Mouse (Mus musculus) liver, adult 2 months (tissue): ENCODE measurements around the gene Xylt2. TPM values are rescaled to one million over a fixed set of nuclear protein-coding genes. Genes with fewer than 3 reads are reported as not detected.

ENCODE experiments used
- DNase-seq: peaks from one replicate; pipeline ENCODE4 v3.0.0-alpha.2; 2011; ENCODE audit warnings: low read depth, low spot score; ENCODE audit errors: extremely low read depth
- H3K27ac ChIP-seq: fragments of 200-500 bp; replicated peaks from 2 replicates; pipeline ENCODE4 v1.5.1; 2012; ENCODE audit warnings: low read depth, mild to moderate bottlenecking, control low read depth, inconsistent platforms, low read length; ENCODE audit not compliant: insufficient read depth
- H3K27me3 ChIP-seq: fragments of 200-500 bp; 2 replicates; pipeline ENCODE4 v1.6.1; 2012; ENCODE audit warnings: mild to moderate bottlenecking, moderate library complexity, low read length, inconsistent platforms; ENCODE audit not compliant: control insufficient read depth, insufficient read depth
- H3K36me3 ChIP-seq: fragments of 200-500 bp; 2 replicates; pipeline ENCODE4 v1.6.1; 2012; ENCODE audit warnings: low read length, inconsistent platforms; ENCODE audit not compliant: control insufficient read depth, insufficient read depth
- H3K4me1 ChIP-seq: fragments of 200-500 bp; 2 replicates; pipeline ENCODE4 v1.6.1; 2011; ENCODE audit warnings: low read length; ENCODE audit not compliant: control insufficient read depth, insufficient read depth
- H3K4me3 ChIP-seq: fragments of 200-500 bp; 2 replicates; pipeline ENCODE4 v1.5.1; 2011; ENCODE audit warnings: low read depth, mild to moderate bottlenecking, control low read depth, low read length, moderate library complexity; ENCODE audit not compliant: insufficient read depth
- H3K79me2 ChIP-seq: fragments of 200-500 bp; 2 replicates; pipeline ENCODE4 v1.6.1; 2012; ENCODE audit warnings: inconsistent platforms, mild to moderate bottlenecking, low read length, moderate library complexity; ENCODE audit not compliant: control insufficient read depth, insufficient read depth
- H3K9ac ChIP-seq: fragments of 200-500 bp; 2 replicates; pipeline ENCODE4 v1.6.1; 2012; ENCODE audit warnings: low read depth, mild to moderate bottlenecking, control low read depth, inconsistent platforms, low read length
- CTCF ChIP-seq: fragments of 200-500 bp; IDR thresholded peaks from 2 replicates; pipeline ENCODE4 v1.5.1; 2011; ENCODE audit warnings: low read depth, low read length, control low read depth
- POLR2A ChIP-seq: fragments of 200-500 bp; IDR thresholded peaks from 2 replicates; pipeline ENCODE4 v1.6.1; 2011; ENCODE audit warnings: low read length, control low read depth; ENCODE audit not compliant: insufficient read depth; ENCODE audit errors: extremely low read depth
- WGBS: fragments of 180-500 bp; shearing (Covaris S2); methylation state at CpG from one replicate; pipeline ENCODE4 v1.1.7; 2018; 5-methylcytosine and 5-hydroxymethylcytosine counted together
- polyA plus RNA-seq: library from polyadenylated mRNA; depleted of rRNA; stranded (reverse); fragments of >200 nt; gene quantifications from 2 replicates; pipeline ENCODE4 v1.2.3, GENCODE M21; 2012; rRNA removed
- total RNA-seq: library from RNA; depleted of rRNA; stranded (reverse); fragments of >200 nt; gene quantifications from 2 replicates; pipeline ENCODE4 v1.2.3, GENCODE M21; 2014; rRNA removed

The Xylt2 gene
- total RNA-seq (11.4 and 12.6 TPM in 2 replicates), polyA plus RNA-seq (18.9 and 19.7 TPM in 2 replicates)

- under 1% methylated on average over 79 of the region's 82 CpGs for WGBS
These were observed at the start of gene Xylt2 for GRCm38 (mm10) chr11:94676754-94677606. Gene Xylt2, minus strand, starts transcription at chr11:94677515.

GRCm38 (mm10) chr11:94719216-94719615 is 41.9 kb upstream of the Xylt2 start:
- WGBS = 92% methylated on average over 2 of the region's 2 CpGs
- Histone ChIP-seq H3K4me1 (0 out of 2 replicates have a peak, but pooled peaks cover 6% of the 10 kb centered on the region), H3K4me3 (no peak overlapping the region), H3K79me2 (no peaks in the 10 kb centered on the region), H3K27ac (no peak overlapping the region), H3K9ac (no peak overlapping the region), H3K27me3 (no peaks in the 10 kb centered on the region), H3K36me3 (no peaks in the 10 kb centered on the region)
- DNase-seq = no peak
- no peak for TF ChIP-seq CTCF
- TF ChIP-seq POLR2A = no peak

More at GRCm38 (mm10) chr11:94676754-94677606, at the start of gene Xylt2:
- TF ChIP-seq POLR2A (peak; percentile 82; the same call in 1 of the 2 replicates), CTCF (no peak)
- H3K4me3 ChIP-seq = peak within 1 kb of the TSS; percentile 93
- H3K27me3 ChIP-seq = no peaks in the 10 kb centered on the region
- peak; percentile 58 for DNase-seq
- H3K79me2 ChIP-seq = peaks cover 13% of the 10 kb centered on the region; the same call in 1 of the 2 replicates
- H3K27ac ChIP-seq = peak within 1 kb of the TSS; percentile 30
- no peaks in the 10 kb centered on the region for H3K36me3 ChIP-seq
- peaks cover 7% of the 10 kb centered on the region for H3K4me1 ChIP-seq
- H3K9ac ChIP-seq = peak within 1 kb of the TSS; percentile 97

- Histone ChIP-seq H3K27me3 (no peaks in the 10 kb centered on the region), H3K4me1 (0 out of 2 replicates have a peak, but pooled peaks cover 6% of the 10 kb centered on the region), H3K4me3 (no peak overlapping the region), H3K27ac (no peak overlapping the region), H3K9ac (no peak overlapping the region), H3K36me3 (no peaks in the 10 kb centered on the region), H3K79me2 (no peaks in the 10 kb centered on the region)
- WGBS = 90% methylated on average over 7 of the region's 7 CpGs
- TF ChIP-seq POLR2A (no peak), CTCF (no peak)
- no peak for DNase-seq
These were observed 41.0 kb upstream of the Xylt2 start for GRCm38 (mm10) chr11:94718113-94718909.

DNA sequence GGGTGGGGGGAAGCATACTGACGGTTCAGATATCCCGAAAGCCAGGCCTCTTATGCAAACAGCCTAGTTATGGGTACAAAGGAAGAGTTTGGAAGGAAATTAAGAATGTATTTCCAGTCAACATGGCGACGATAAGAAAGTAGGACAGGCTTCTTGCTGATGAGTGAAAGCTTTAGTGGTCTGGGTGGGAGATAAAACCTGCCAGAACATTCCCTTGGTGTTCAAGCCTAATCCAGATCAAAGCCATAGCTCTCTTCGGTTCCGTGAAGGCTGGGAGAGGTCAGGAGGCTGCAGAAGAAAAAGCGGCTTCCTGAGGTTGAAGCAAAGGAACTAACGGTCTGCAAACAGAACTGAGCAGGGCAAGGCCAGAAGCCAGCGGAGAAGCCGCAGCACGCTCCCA is 39.9 kb upstream of the Xylt2 start:
- H3K4me3 ChIP-seq = peak overlapping the region; percentile 26; the same call in 1 of the 2 replicates
- no peaks in the 10 kb centered on the region for H3K79me2 ChIP-seq
- no peaks in the 10 kb centered on the region for H3K27me3 ChIP-seq
- TF ChIP-seq CTCF (no peak), POLR2A (no peak)
- DNase-seq = peak; percentile 33
- 0 out of 2 replicates have a peak, but pooled peaks cover 6% of the 10 kb centered on the region for H3K4me1 ChIP-seq
- H3K9ac ChIP-seq = peak overlapping the region; percentile 24
- no peaks in the 10 kb centered on the region for H3K36me3 ChIP-seq
- peak overlapping the region; percentile 19; the same call in 1 of the 2 replicates for H3K27ac ChIP-seq
- WGBS = 23% methylated on average over 11 of the region's 11 CpGs

DNA sequence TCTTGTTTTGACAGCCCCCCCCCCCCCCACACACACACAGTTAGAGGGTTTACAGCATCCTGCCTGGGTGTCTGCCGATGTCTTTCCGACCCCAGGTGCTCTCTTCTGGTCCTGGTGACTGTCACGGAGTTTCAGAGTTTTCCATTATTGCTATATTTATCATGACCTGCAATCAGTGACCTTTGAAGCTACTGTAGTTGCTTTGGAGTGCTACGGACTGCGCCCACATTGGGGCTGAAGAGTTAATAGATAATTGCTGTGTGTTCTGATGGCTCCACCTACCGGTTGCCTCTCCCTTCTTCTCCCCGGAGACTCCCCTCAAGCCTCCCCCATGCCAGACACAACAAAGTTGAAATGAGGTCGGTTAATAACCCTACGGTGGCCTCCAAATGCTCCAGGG is 39.4 kb upstream of the Xylt2 start:
- peak overlapping the region; percentile 27; the same call in 1 of the 2 replicates for H3K4me3 ChIP-seq
- H3K4me1 ChIP-seq = 0 out of 2 replicates have a peak, but pooled peaks cover 6% of the 10 kb centered on the region
- H3K9ac ChIP-seq = no peak overlapping the region
- H3K27me3 ChIP-seq = no peaks in the 10 kb centered on the region
- H3K27ac ChIP-seq = no peak overlapping the region
- no peaks in the 10 kb centered on the region for H3K79me2 ChIP-seq
- TF ChIP-seq CTCF (peak; percentile 80), POLR2A (no peak)
- peak; percentile 74 for DNase-seq
- H3K36me3 ChIP-seq = no peaks in the 10 kb centered on the region
- WGBS = 4% methylated on average over 9 of the region's 9 CpGs
